Mouse (Mus musculus) midbrain, embryonic 15.5 days (tissue): ENCODE results near the gene Lrrc42. TPM values are rescaled to one million over a fixed set of nuclear protein-coding genes. Genes with fewer than 3 reads are reported as not detected.

ENCODE experiments used
- polyA plus RNA-seq: library from polyadenylated mRNA; unstranded; fragments of >200 nt; fragmentation: Nextera tagmentation; extraction: Ambion mirVana; gene quantifications from 2 replicates; pipeline ENCODE4 v1.2.1, GENCODE M21; 2015

Lrrc42 gene
- polyA plus RNA-seq, 1 experiment from 2014 or later: 48.2 TPM

Other genes starting within 250 kb of the Lrrc42 start
- gene Mrpl37, start 186.7 kb downstream of the Lrrc42 start, polyA plus RNA-seq: 77.7 and 82.3 TPM in 2 replicates
- 3.7 and 4.7 TPM in 2 replicates for gene Cyb5rl, start 186.5 kb downstream of the Lrrc42 start, polyA plus RNA-seq
- gene Cdcp2, start 156.6 kb downstream of the Lrrc42 start, polyA plus RNA-seq: not detected in 2 replicates
- gene Tmem59, start 75.1 kb downstream of the Lrrc42 start, polyA plus RNA-seq: 346 TPM in 2 replicates
- gene Tceanc2, start 74.4 kb downstream of the Lrrc42 start, polyA plus RNA-seq: 17.2 and 24.3 TPM in 2 replicates
- not detected in 2 replicates for gene Ldlrad1, start 44.4 kb downstream of the Lrrc42 start, polyA plus RNA-seq
- 30.7 and 34.5 TPM in 2 replicates for gene Hspb11, start 61 bp upstream of the Lrrc42 start, polyA plus RNA-seq
- not detected in 2 replicates for gene Dio1, start 53.6 kb upstream of the Lrrc42 start, polyA plus RNA-seq
- 51.7 and 56.2 TPM in 2 replicates for gene Yipf1, start 60.8 kb upstream of the Lrrc42 start, polyA plus RNA-seq
- 18.4 and 20.0 TPM in 2 replicates for gene Ndc1, start 114.3 kb upstream of the Lrrc42 start, polyA plus RNA-seq
- 2.5 TPM in 2 replicates for gene Glis1, start 181.1 kb upstream of the Lrrc42 start, polyA plus RNA-seq